Mouse (Mus musculus): ENCODE results near the gene P2ry14. TPM values are rescaled to one million over a fixed set of nuclear protein-coding genes. Genes with fewer than 3 reads are reported as not detected.
"Not testable (repeated sequence)": the region's sequence is repeated elsewhere in the genome, so short reads cannot be mapped to it uniquely, and the experiment has no call there.

Gene P2ry14
- polyA plus RNA-seq, 1 experiment from 2014 or later, result 1.7 TPM

GRCm38 (mm10) chr3:59121067-59121730, 32.2 kb downstream of the P2ry14 start:
- Histone ChIP-seq H3K4me3 (no peak overlapping the region), H3K27ac (replicated peaks) (no peak overlapping the region), H3K27me3 (ENCODE audit: low read depth, poor library complexity, severe bottlenecking) (no peaks in the 10 kb centered on the region), H3K9me3 (replicated peaks) (no peaks in the 10 kb centered on the region), H3K4me1 (peaks cover 24% of the 10 kb centered on the region), H3K36me3 (no peaks in the 10 kb centered on the region)
- 28% methylated on average over 7 of the region's 7 CpGs for WGBS
- no peak for DNase-seq (ENCODE audit: low spot score)

GRCm38 (mm10) chr3:59113973-59114517, 39.4 kb downstream of the P2ry14 start:
- 90% methylated on average over 8 of the region's 8 CpGs for WGBS
- H3K4me3 ChIP-seq, result no peak overlapping the region
- H3K27me3 ChIP-seq (ENCODE audit: low read depth, poor library complexity, severe bottlenecking), result no peaks in the 10 kb centered on the region
- no peaks in the 10 kb centered on the region for H3K9me3 ChIP-seq (replicated peaks)
- no peaks in the 10 kb centered on the region for H3K4me1 ChIP-seq
- no peak overlapping the region for H3K27ac ChIP-seq (replicated peaks)
- no peak for DNase-seq (ENCODE audit: low spot score)
- H3K36me3 ChIP-seq, result peaks cover 9% of the 10 kb centered on the region; the same call in 1 of the 2 replicates

- H3K27me3 ChIP-seq (ENCODE audit: low read depth, poor library complexity, severe bottlenecking); H3K4me1 ChIP-seq; H3K9me3 ChIP-seq (replicated peaks); H3K4me3 ChIP-seq; H3K36me3 ChIP-seq; DNase-seq (ENCODE audit: low spot score); H3K27ac ChIP-seq (replicated peaks): not testable (repeated sequence)
- 96% methylated on average over 4 of the region's 4 CpGs for WGBS
Measured at GRCm38 (mm10) chr3:59113291-59113690, 40.1 kb downstream of the P2ry14 start.

GRCm38 (mm10) chr3:59111944-59112343, 41.5 kb downstream of the P2ry14 start:
- Histone ChIP-seq H3K27ac (replicated peaks) (no peak overlapping the region), H3K9me3 (replicated peaks) (no peaks in the 10 kb centered on the region), H3K4me1 (no peaks in the 10 kb centered on the region), H3K27me3 (ENCODE audit: low read depth, poor library complexity, severe bottlenecking) (no peaks in the 10 kb centered on the region), H3K4me3 (no peak overlapping the region), H3K36me3 (peaks cover 9% of the 10 kb centered on the region; the same call in 1 of the 2 replicates)
- WGBS, result 87% methylated on average over 3 of the region's 3 CpGs
- no peak for DNase-seq (ENCODE audit: low spot score)

- not testable (repeated sequence) for H3K36me3 ChIP-seq; H3K4me1 ChIP-seq; H3K4me3 ChIP-seq; H3K27ac ChIP-seq (replicated peaks); H3K27me3 ChIP-seq (ENCODE audit: low read depth, poor library complexity, severe bottlenecking); DNase-seq (ENCODE audit: low spot score); H3K9me3 ChIP-seq (replicated peaks)
- 91% methylated on average over 3 of the region's 3 CpGs for WGBS
Measured at GRCm38 (mm10) chr3:59109834-59110233, 43.6 kb downstream of the P2ry14 start.

- Histone ChIP-seq H3K27me3 (ENCODE audit: low read depth, poor library complexity, severe bottlenecking) (no peaks in the 10 kb centered on the region), H3K4me3 (no peak overlapping the region), H3K36me3 (no peaks in the 10 kb centered on the region), H3K27ac (replicated peaks) (no peak overlapping the region), H3K4me1 (no peaks in the 10 kb centered on the region), H3K9me3 (replicated peaks) (no peaks in the 10 kb centered on the region)
- WGBS, result 89% methylated on average over 4 of the region's 4 CpGs
- no peak for DNase-seq (ENCODE audit: low spot score)
Measured at GRCm38 (mm10) chr3:59107439-59107838, 46.0 kb downstream of the P2ry14 start.

- no peak overlapping the region for H3K4me3 ChIP-seq
- DNase-seq (ENCODE audit: low spot score), result no peak
- no peak overlapping the region for H3K27ac ChIP-seq (replicated peaks)
- WGBS, result 80% methylated on average over 4 of the region's 4 CpGs
- no peaks in the 10 kb centered on the region for H3K27me3 ChIP-seq (ENCODE audit: low read depth, poor library complexity, severe bottlenecking)
- H3K4me1 ChIP-seq, result no peaks in the 10 kb centered on the region
- no peaks in the 10 kb centered on the region for H3K36me3 ChIP-seq
- H3K9me3 ChIP-seq (replicated peaks), result no peaks in the 10 kb centered on the region
Measured at GRCm38 (mm10) chr3:59104462-59104861, 49.0 kb downstream of the P2ry14 start.

- no peaks in the 10 kb centered on the region for H3K36me3 ChIP-seq
- WGBS, result 96% methylated on average over 2 of the region's 2 CpGs
- no peak for DNase-seq (ENCODE audit: low spot score)
Measured at GRCm38 (mm10) chr3:59102146-59102545, 51.3 kb downstream of the P2ry14 start.

GRCm38 (mm10) chr3:59101218-59101986, 52.0 kb downstream of the P2ry14 start, which contains the start of gene Gpr171:
Gene Gpr171, minus strand, starts transcription at chr3:59101821.
- Histone ChIP-seq H3K4me1 (0 out of 2 replicates have a peak, but pooled peaks cover 4% of the 10 kb centered on the region), H3K4me3 (no peak within 1 kb of the TSS), H3K9me3 (replicated peaks) (no peaks in the 10 kb centered on the region), H3K27ac (replicated peaks) (no peak within 1 kb of the TSS), H3K36me3 (no peaks in the 10 kb centered on the region), H3K27me3 (ENCODE audit: low read depth, poor library complexity, severe bottlenecking) (no peaks in the 10 kb centered on the region)
- no peak for DNase-seq (ENCODE audit: low spot score)
- WGBS, result 89% methylated on average over 6 of the region's 6 CpGs

More at GRCm38 (mm10) chr3:59102146-59102545, 51.3 kb downstream of the P2ry14 start:
- Histone ChIP-seq H3K27ac (replicated peaks) (no peak overlapping the region), H3K4me3 (no peak overlapping the region), H3K27me3 (ENCODE audit: low read depth, poor library complexity, severe bottlenecking) (no peaks in the 10 kb centered on the region), H3K9me3 (replicated peaks) (no peaks in the 10 kb centered on the region), H3K4me1 (0 out of 2 replicates have a peak, but pooled peaks cover 2% of the 10 kb centered on the region)

GRCm38 (mm10) chr3:59098540-59098939, 54.9 kb downstream of the P2ry14 start:
- Histone ChIP-seq H3K27me3 (ENCODE audit: low read depth, poor library complexity, severe bottlenecking) (no peaks in the 10 kb centered on the region), H3K36me3 (peaks cover 1% of the 10 kb centered on the region; the same call in 1 of the 2 replicates), H3K4me3 (no peak overlapping the region), H3K9me3 (replicated peaks) (no peaks in the 10 kb centered on the region), H3K27ac (replicated peaks) (no peak overlapping the region), H3K4me1 (0 out of 2 replicates have a peak, but pooled peaks cover 4% of the 10 kb centered on the region)
- WGBS, result 92% methylated on average over 10 of the region's 10 CpGs
- no peak for DNase-seq (ENCODE audit: low spot score)

- H3K36me3 ChIP-seq, result peaks cover 3% of the 10 kb centered on the region; the same call in 1 of the 2 replicates
- H3K4me3 ChIP-seq, result no peak overlapping the region
- DNase-seq (ENCODE audit: low spot score), result no peak
- no peaks in the 10 kb centered on the region for H3K9me3 ChIP-seq (replicated peaks)
- H3K27ac ChIP-seq (replicated peaks), result no peak overlapping the region
- WGBS, result 80% methylated on average over 6 of the region's 6 CpGs
- H3K27me3 ChIP-seq (ENCODE audit: low read depth, poor library complexity, severe bottlenecking), result no peaks in the 10 kb centered on the region
- 0 out of 2 replicates have a peak, but pooled peaks cover 4% of the 10 kb centered on the region for H3K4me1 ChIP-seq
Measured at GRCm38 (mm10) chr3:59097421-59097820, 56.0 kb downstream of the P2ry14 start.

GRCm38 (mm10) chr3:59092702-59093101, 60.7 kb downstream of the P2ry14 start:
- 87% methylated on average over 11 of the region's 11 CpGs for WGBS
- H3K4me1 ChIP-seq, result 0 out of 2 replicates have a peak, but pooled peaks cover 4% of the 10 kb centered on the region
- DNase-seq (ENCODE audit: low spot score), result no peak
- no peak overlapping the region for H3K27ac ChIP-seq (replicated peaks)
- peaks cover 3% of the 10 kb centered on the region; the same call in 1 of the 2 replicates for H3K36me3 ChIP-seq
- no peaks in the 10 kb centered on the region for H3K27me3 ChIP-seq (ENCODE audit: low read depth, poor library complexity, severe bottlenecking)
- no peaks in the 10 kb centered on the region for H3K9me3 ChIP-seq (replicated peaks)
- no peak overlapping the region for H3K4me3 ChIP-seq

GRCm38 (mm10) chr3:59080919-59081318, 72.5 kb downstream of the P2ry14 start:
- Histone ChIP-seq H3K36me3 (no peaks in the 10 kb centered on the region), H3K9me3 (replicated peaks) (no peaks in the 10 kb centered on the region), H3K4me3 (no peak overlapping the region), H3K4me1 (peaks cover 14% of the 10 kb centered on the region), H3K27ac (replicated peaks) (no peak overlapping the region), H3K27me3 (ENCODE audit: low read depth, poor library complexity, severe bottlenecking) (no peaks in the 10 kb centered on the region)
- 23% methylated on average over 7 of the region's 7 CpGs for WGBS
- no peak for DNase-seq (ENCODE audit: low spot score)
